Mouse (Mus musculus) lung, embryonic 14.5 days (tissue): ENCODE results near the gene Stk39. TPM values are rescaled to one million over a fixed set of nuclear protein-coding genes. Genes with fewer than 3 reads are reported as not detected.

Source experiments
- ATAC-seq: fragments of 200-750 bp; cut with Nextera tagmentation; 2 replicates; pipeline ENCODE4 v1.8.0; 2017; ENCODE audit warnings: mild to moderate bottlenecking, moderate TSS enrichment, moderate library complexity; ENCODE audit not compliant: insufficient read depth
- DNase-seq: peaks from one replicate; pipeline ENCODE4 v3.0.0-alpha.2; 2015
- H3K27ac ChIP-seq: fragments of 300-500 bp; sonication (generic); 2 replicates; pipeline ENCODE4 v1.5.1; 2014; ENCODE audit warnings: low read depth, mild to moderate bottlenecking, moderate library complexity
- H3K27me3 ChIP-seq: fragments of 300-500 bp; sonication (generic); 2 replicates; pipeline ENCODE4 v1.6.1; 2014; ENCODE audit warnings: low read length, control low read depth; ENCODE audit not compliant: insufficient read depth
- H3K36me3 ChIP-seq: fragments of 300-500 bp; sonication (generic); 2 replicates; pipeline ENCODE4 v1.6.1; 2014; ENCODE audit warnings: control low read depth; ENCODE audit not compliant: insufficient read depth
- H3K4me1 ChIP-seq: fragments of 300-500 bp; sonication (generic); 2 replicates; pipeline ENCODE4 v1.6.1; 2014; ENCODE audit warnings: antibody characterized with exemption, control low read depth; ENCODE audit not compliant: insufficient read depth
- H3K4me2 ChIP-seq: fragments of 300-500 bp; sonication (generic); 2 replicates; pipeline ENCODE4 v1.6.1; 2014; ENCODE audit warnings: mild to moderate bottlenecking
- H3K4me3 ChIP-seq: fragments of 300-500 bp; sonication (generic); 2 replicates; pipeline ENCODE4 v1.5.1; 2014; ENCODE audit warnings: low read depth, low read length
- H3K9ac ChIP-seq: fragments of 300-500 bp; sonication (generic); 2 replicates; pipeline ENCODE4 v1.6.1; 2014
- H3K9me3 ChIP-seq: fragments of 300-500 bp; sonication (generic); 2 replicates; pipeline ENCODE4 v1.6.1; 2016; ENCODE audit warnings: low read depth, low read length, control low read depth
- CTCF ChIP-seq: IDR thresholded peaks from 2 replicates; pipeline ENCODE4 v1.5.1; 2016; ENCODE audit warnings: antibody characterized with exemption, low read depth
- WGBS: fragments of 180-500 bp; shearing (Covaris S2); extraction: QIAGEN DNeasy Blood & Tissue Kit; methylation state at CpG from one replicate; pipeline ENCODE4 v1.1.7; 2014; 5-methylcytosine and 5-hydroxymethylcytosine counted together
- polyA plus RNA-seq: library from polyadenylated mRNA; unstranded; fragments of >200 nt; fragmentation: Nextera tagmentation; extraction: Ambion mirVana; gene quantifications from 2 replicates; pipeline ENCODE4 v1.2.1, GENCODE M21; 2014

The Stk39 gene
- polyA plus RNA-seq, 1 experiment from 2014 or later, result 27.6 TPM

GRCm38 (mm10) chr2:68381881-68382280 is 90.2 kb downstream of the Stk39 start:
- Histone ChIP-seq H3K27me3 (no peaks in the 10 kb centered on the region), H3K36me3 (no peaks in the 10 kb centered on the region), H3K4me1 (no peaks in the 10 kb centered on the region), H3K27ac (no peak overlapping the region), H3K4me3 (no peak overlapping the region), H3K4me2 (no peak overlapping the region), H3K9ac (no peak overlapping the region), H3K9me3 (no peaks in the 10 kb centered on the region)
- no peak for ATAC-seq
- no peak for TF ChIP-seq CTCF
- 69% methylated on average over 4 of the region's 4 CpGs for WGBS
- DNase-seq, result no peak

- DNase-seq, result no peak
Measured at GRCm38 (mm10) chr2:68381205-68381604, 90.9 kb downstream of the Stk39 start.

GRCm38 (mm10) chr2:68379631-68380030 is 92.4 kb downstream of the Stk39 start:
- ATAC-seq, result no peak
- 38% methylated on average over 11 of the region's 11 CpGs for WGBS
- H3K27me3 ChIP-seq, result no peaks in the 10 kb centered on the region
- no peaks in the 10 kb centered on the region for H3K9me3 ChIP-seq
- no peak overlapping the region for H3K4me3 ChIP-seq
- H3K4me2 ChIP-seq, result no peak overlapping the region
- no peak overlapping the region for H3K9ac ChIP-seq
- H3K4me1 ChIP-seq, result no peaks in the 10 kb centered on the region
- peak overlapping the region; percentile 10; the same call in 1 of the 2 replicates for H3K27ac ChIP-seq
- no peaks in the 10 kb centered on the region for H3K36me3 ChIP-seq
- no peak for TF ChIP-seq CTCF
- DNase-seq, result peak; percentile 31

More at GRCm38 (mm10) chr2:68381205-68381604, 90.9 kb downstream of the Stk39 start:
- Histone ChIP-seq H3K27ac (no peak overlapping the region), H3K27me3 (no peaks in the 10 kb centered on the region), H3K9me3 (no peaks in the 10 kb centered on the region), H3K4me2 (no peak overlapping the region), H3K36me3 (no peaks in the 10 kb centered on the region), H3K9ac (no peak overlapping the region), H3K4me1 (no peaks in the 10 kb centered on the region), H3K4me3 (no peak overlapping the region)
- 0 out of 2 replicates have a peak, but pooled peaks have one; percentile 15 for ATAC-seq
- WGBS, result 50% methylated on average over 6 of the region's 6 CpGs
- TF ChIP-seq CTCF, result no peak

- Histone ChIP-seq H3K9me3 (no peaks in the 10 kb centered on the region), H3K36me3 (no peaks in the 10 kb centered on the region), H3K27me3 (no peaks in the 10 kb centered on the region), H3K4me2 (no peak overlapping the region), H3K27ac (no peak overlapping the region), H3K9ac (no peak overlapping the region), H3K4me1 (no peaks in the 10 kb centered on the region), H3K4me3 (no peak overlapping the region)
- no peak for TF ChIP-seq CTCF
- 73% methylated on average over 8 of the region's 8 CpGs for WGBS
- no peak for DNase-seq
- no peak for ATAC-seq
Measured at GRCm38 (mm10) chr2:68378319-68378718, 93.7 kb downstream of the Stk39 start.

- no peaks in the 10 kb centered on the region for H3K9me3 ChIP-seq
- TF ChIP-seq CTCF, result no peak
- no peaks in the 10 kb centered on the region for H3K27me3 ChIP-seq
- H3K27ac ChIP-seq, result no peak overlapping the region
- WGBS, result 84% methylated on average over 6 of the region's 6 CpGs
- DNase-seq (no peak), ATAC-seq (no peak)
- no peaks in the 10 kb centered on the region for H3K36me3 ChIP-seq
- no peak overlapping the region for H3K4me2 ChIP-seq
- no peaks in the 10 kb centered on the region for H3K4me1 ChIP-seq
- no peak overlapping the region for H3K9ac ChIP-seq
- H3K4me3 ChIP-seq, result no peak overlapping the region
Measured at GRCm38 (mm10) chr2:68377251-68377681, 94.8 kb downstream of the Stk39 start.

- no peaks in the 10 kb centered on the region for H3K9me3 ChIP-seq
- ATAC-seq, result no peak
- 0 out of 2 replicates have a peak, but pooled peaks have one; percentile 3 for TF ChIP-seq CTCF
- H3K4me3 ChIP-seq, result no peak overlapping the region
- no peak overlapping the region for H3K27ac ChIP-seq
- H3K4me1 ChIP-seq, result no peaks in the 10 kb centered on the region
- no peak overlapping the region for H3K4me2 ChIP-seq
- peak; percentile 74 for DNase-seq
- H3K9ac ChIP-seq, result no peak overlapping the region
- WGBS, result 59% methylated on average over 12 of the region's 12 CpGs
- no peaks in the 10 kb centered on the region for H3K36me3 ChIP-seq
- no peaks in the 10 kb centered on the region for H3K27me3 ChIP-seq
Measured at GRCm38 (mm10) chr2:68376660-68377059, 95.4 kb downstream of the Stk39 start.

GRCm38 (mm10) chr2:68374202-68374601 is 97.9 kb downstream of the Stk39 start:
- ATAC-seq (no peak), DNase-seq (no peak)
- no peak overlapping the region for H3K9ac ChIP-seq
- no peaks in the 10 kb centered on the region for H3K4me1 ChIP-seq
- no peak overlapping the region for H3K4me2 ChIP-seq
- no peak for TF ChIP-seq CTCF
- H3K9me3 ChIP-seq, result no peaks in the 10 kb centered on the region
- H3K36me3 ChIP-seq, result no peaks in the 10 kb centered on the region
- no peaks in the 10 kb centered on the region for H3K27me3 ChIP-seq
- 79% methylated on average over 7 of the region's 7 CpGs for WGBS
- H3K4me3 ChIP-seq, result no peak overlapping the region
- H3K27ac ChIP-seq, result no peak overlapping the region

- Histone ChIP-seq H3K36me3 (no peaks in the 10 kb centered on the region), H3K27me3 (no peaks in the 10 kb centered on the region), H3K9ac (no peak overlapping the region), H3K4me2 (no peak overlapping the region), H3K9me3 (no peaks in the 10 kb centered on the region), H3K4me1 (no peaks in the 10 kb centered on the region), H3K27ac (no peak overlapping the region), H3K4me3 (no peak overlapping the region)
- TF ChIP-seq CTCF, result no peak
- WGBS, result 72% methylated on average over 6 of the region's 6 CpGs
- no peak for DNase-seq
- ATAC-seq, result no peak
Measured at GRCm38 (mm10) chr2:68371912-68372311, 100.2 kb downstream of the Stk39 start.
